Mouse (Mus musculus) ES-E14 (cell line): ENCODE measurements around the gene Il1rl2. TPM values are rescaled to one million over a fixed set of nuclear protein-coding genes. Genes with fewer than 3 reads are reported as not detected.

ENCODE experiments used
- DNase-seq: peaks from one replicate; pipeline ENCODE4 v3.0.0-alpha.2; 2013; ENCODE audit warnings: low read depth, low spot score
- H3K27ac ChIP-seq: 2 replicates; pipeline ENCODE4 v1.5.1; 2012; ENCODE audit warnings: low read depth, mild to moderate bottlenecking, low read length, moderate library complexity, mixed read lengths; ENCODE audit not compliant: poor library complexity, insufficient read depth, severe bottlenecking
- H3K36me3 ChIP-seq: 2 replicates; pipeline ENCODE4 v1.6.1; 2012; ENCODE audit warnings: mild to moderate bottlenecking, low read length, moderate library complexity, mixed read lengths; ENCODE audit not compliant: control insufficient read depth, poor library complexity, insufficient read depth, severe bottlenecking
- H3K4me1 ChIP-seq, 2 experiments: fragments of 150-350 bp in 1 of 2; sonication (generic) in 1 of 2; 2 replicates each; pipeline ENCODE4 v1.6.1; 2012; ENCODE audit warnings: low read length in 2 of 2, mild to moderate bottlenecking in 1 of 2, mixed read lengths in 1 of 2; ENCODE audit not compliant: control insufficient read depth in 2 of 2, insufficient read depth in 2 of 2, poor library complexity in 1 of 2
- H3K4me3 ChIP-seq, 2 experiments: fragments of 150-350 bp in 1 of 2; sonication (generic) in 1 of 2; 2 replicates each; pipeline ENCODE4 v1.5.1; 2012; ENCODE audit warnings: low read length in 2 of 2, low read depth in 1 of 2, mild to moderate bottlenecking in 1 of 2, mixed read lengths in 1 of 2; ENCODE audit not compliant: insufficient read depth in 1 of 2, poor library complexity in 1 of 2, severe bottlenecking in 1 of 2
- H3K9ac ChIP-seq: 2 replicates; pipeline ENCODE4 v1.6.1; 2012; ENCODE audit warnings: low read depth, mild to moderate bottlenecking, low read length, mixed read lengths; ENCODE audit not compliant: poor library complexity, insufficient read depth, severe bottlenecking
- H3K9me3 ChIP-seq: fragments of 150-350 bp; sonication (generic); 2 replicates; pipeline ENCODE4 v1.6.1; 2012; ENCODE audit warnings: low read depth, mild to moderate bottlenecking, low read length; ENCODE audit not compliant: control insufficient read depth, insufficient read depth
- CHD2 ChIP-seq: IDR thresholded peaks from 2 replicates; pipeline ENCODE4 v1.6.1; 2014; ENCODE audit warnings: mild to moderate bottlenecking, low read depth, low read length, inconsistent platforms
- HCFC1 ChIP-seq: IDR thresholded peaks from 2 replicates; pipeline ENCODE4 v1.6.1; 2012; ENCODE audit warnings: low read length, inconsistent platforms, borderline replicate concordance; ENCODE audit not compliant: insufficient read depth
- MAFK ChIP-seq: IDR thresholded peaks from 2 replicates; pipeline ENCODE4 v1.6.1; 2014; ENCODE audit warnings: mild to moderate bottlenecking, low read depth, low read length, inconsistent platforms; ENCODE audit not compliant: insufficient read depth
- ZC3H11A ChIP-seq: IDR thresholded peaks from 2 replicates; pipeline ENCODE4 v1.6.1; 2012; ENCODE audit warnings: low read depth, mild to moderate bottlenecking, inconsistent platforms, low read length, borderline replicate concordance
- ZNF384 ChIP-seq: IDR thresholded peaks from 2 replicates; pipeline ENCODE4 v1.6.1; 2012; ENCODE audit warnings: low read depth, low read length, inconsistent platforms
- in situ Hi-C, 2 experiments: fragments of 600-800 bp; cut with MboI; formaldehyde crosslinking; loops; one replicate each; pipeline ENCODE4 v1.15.1; 2025; ENCODE audit warnings: low sequenced_read_pairs in 2 of 2, inconsistent platforms in 1 of 2; ENCODE audit not compliant: unreplicated experiment in 2 of 2
- total RNA-seq: library from RNA; depleted of rRNA; stranded (reverse); fragments of 300-350 nt; gene quantifications from 2 replicates; pipeline ENCODE4 v1.2.3, GENCODE M21; 2012

The Il1rl2 gene
- total RNA-seq, 1 experiment = 0.27 TPM

DNA sequence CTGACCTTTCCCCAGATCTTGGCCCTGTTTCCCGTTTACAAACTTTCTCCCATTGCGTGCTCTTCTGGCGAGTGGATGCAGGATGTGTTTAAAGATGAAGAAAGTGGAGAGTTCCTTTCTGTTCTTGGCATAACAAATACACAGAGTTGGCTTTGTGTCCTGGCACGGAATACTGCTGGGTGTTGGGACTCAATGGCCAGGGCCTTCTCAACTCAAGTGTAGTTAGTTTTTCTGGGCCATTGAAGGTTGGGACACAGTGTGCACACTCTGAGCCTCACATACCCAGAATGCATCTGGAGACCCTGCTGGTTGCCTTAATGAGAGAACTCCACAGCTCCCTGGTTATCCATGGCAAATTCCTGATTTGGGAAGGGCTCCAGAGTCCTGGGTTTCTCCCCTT lies 50.7 kb downstream of the Il1rl2 start:
- DNase-seq = no peak
- no peak overlapping the region for H3K9ac ChIP-seq
- no peaks in the 10 kb centered on the region for H3K9me3 ChIP-seq
- TF ChIP-seq ZC3H11A (no peak), ZNF384 (no peak), CHD2 (no peak), MAFK (no peak), HCFC1 (no peak)
- no peak overlapping the region for H3K27ac ChIP-seq
- no peak overlapping the region for H3K4me3 ChIP-seq
- 0 out of 4 replicates have a peak, but pooled peaks cover 0 to 1% of the 10 kb centered on the region in 2 experiments for H3K4me1 ChIP-seq
- H3K36me3 ChIP-seq = no peaks in the 10 kb centered on the region
- in situ Hi-C loops = loop anchor here in 1 of 2 experiments (10.0 kb wide), 1 partner anchor 260 kb away; no protein-coding TSS in a partner anchor

- DNase-seq = no peak
- Histone ChIP-seq H3K9ac (no peak overlapping the region), H3K36me3 (no peaks in the 10 kb centered on the region), H3K4me3 (no peak overlapping the region), H3K27ac (no peak overlapping the region), H3K4me1 (0 out of 4 replicates have a peak, but pooled peaks cover 0 to 1% of the 10 kb centered on the region in 2 experiments), H3K9me3 (no peaks in the 10 kb centered on the region)
- TF ChIP-seq ZNF384 (no peak), HCFC1 (no peak), MAFK (no peak), ZC3H11A (no peak), CHD2 (no peak)
- in situ Hi-C loops = loop anchor here in 1 of 2 experiments (10.0 kb wide), 1 partner anchor 262 kb away; no protein-coding TSS in a partner anchor
Measured at GRCm38 (mm10) chr1:40376745-40377144, 52.3 kb downstream of the Il1rl2 start.

DNA sequence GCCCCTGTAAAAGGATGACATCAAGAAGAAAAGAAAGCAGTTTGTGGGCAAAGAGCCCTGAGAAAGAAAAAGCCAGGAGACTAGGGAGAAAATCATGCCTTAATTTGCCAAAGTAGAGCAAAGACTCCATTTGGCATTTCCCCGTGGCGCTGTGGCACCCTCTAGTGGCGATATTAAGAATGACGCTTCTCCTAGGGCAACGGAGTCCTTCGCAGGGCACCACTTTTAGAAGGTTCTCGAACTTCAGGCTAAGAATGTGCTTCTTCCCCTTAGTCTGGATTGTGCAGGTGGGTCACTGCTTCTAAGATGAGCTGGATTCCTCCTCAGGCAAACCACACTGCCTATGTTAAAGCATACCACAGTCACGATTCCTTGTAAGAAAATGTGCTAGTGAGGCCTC lies 54.4 kb downstream of the Il1rl2 start:
- in situ Hi-C loops = loop anchor here in 1 of 2 experiments (10.0 kb wide), 1 partner anchor 264 kb away; no protein-coding TSS in a partner anchor
- TF ChIP-seq ZC3H11A = peak; percentile 86; the same call in 1 of the 2 replicates
- TF ChIP-seq MAFK = no peak
- peak; percentile 50 for DNase-seq
- Histone ChIP-seq H3K4me1 (0 out of 4 replicates have a peak, but pooled peaks cover 0 to 1% of the 10 kb centered on the region in 2 experiments), H3K4me3 (no peak overlapping the region), H3K9ac (no peak overlapping the region), H3K36me3 (no peaks in the 10 kb centered on the region), H3K9me3 (no peaks in the 10 kb centered on the region), H3K27ac (no peak overlapping the region)

DNA sequence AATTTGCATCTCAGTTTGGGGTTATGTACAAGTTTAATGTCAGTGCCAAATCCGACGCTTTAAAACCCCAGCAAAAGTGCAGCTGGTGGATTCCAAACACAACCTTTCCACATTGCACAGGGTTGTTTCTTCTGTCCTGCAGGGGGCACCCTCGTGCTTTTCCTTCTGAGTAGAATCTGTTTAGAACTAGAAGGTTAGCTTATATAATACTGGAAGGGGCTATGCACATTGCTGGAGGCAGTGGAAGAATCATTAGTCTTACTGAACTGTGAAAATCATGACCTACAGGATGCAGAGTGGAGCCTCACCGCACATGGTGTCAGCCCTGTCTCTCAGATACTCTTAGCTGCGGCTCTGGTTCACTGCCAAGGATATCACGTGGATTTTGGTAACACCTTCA lies 55.7 kb downstream of the Il1rl2 start:
- Histone ChIP-seq H3K9me3 (no peaks in the 10 kb centered on the region), H3K4me3 (no peak overlapping the region), H3K27ac (no peak overlapping the region), H3K9ac (no peak overlapping the region), H3K4me1 (0 out of 4 replicates have a peak, but pooled peaks cover 0 to 1% of the 10 kb centered on the region in 2 experiments), H3K36me3 (no peaks in the 10 kb centered on the region)
- 0 out of 2 replicates have a peak, but pooled peaks have one; percentile 60 for TF ChIP-seq ZC3H11A
- TF ChIP-seq ZNF384 = no peak
- TF ChIP-seq HCFC1 = no peak
- TF ChIP-seq CHD2 = no peak
- TF ChIP-seq MAFK = no peak
- DNase-seq = peak; percentile 58
- in situ Hi-C loops = no loop called here

DNA sequence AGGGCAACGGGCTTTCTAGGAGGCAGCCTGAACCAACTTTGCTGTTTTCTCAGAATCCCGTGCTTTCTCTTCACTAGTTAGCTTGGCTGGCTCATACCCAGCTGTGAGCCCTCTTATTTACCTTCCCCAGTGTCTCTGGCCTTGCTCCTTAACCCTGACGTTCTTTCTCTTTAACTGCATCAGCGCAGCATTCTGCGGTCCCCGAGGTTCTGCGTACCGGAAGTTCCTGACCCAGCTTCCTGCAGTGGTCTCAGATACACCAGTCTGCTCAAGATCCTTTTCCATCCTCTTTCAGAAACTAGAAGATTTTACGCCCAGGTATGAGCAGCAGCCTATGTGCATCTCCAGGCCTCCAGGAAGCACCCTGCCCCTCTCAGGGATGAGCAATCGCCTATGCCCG lies 56.6 kb downstream of the Il1rl2 start:
- Histone ChIP-seq H3K4me3 (no peak overlapping the region), H3K27ac (no peak overlapping the region), H3K9me3 (no peaks in the 10 kb centered on the region), H3K4me1 (0 out of 4 replicates have a peak, but pooled peaks cover 0 to 1% of the 10 kb centered on the region in 2 experiments), H3K36me3 (no peaks in the 10 kb centered on the region), H3K9ac (no peak overlapping the region)
- in situ Hi-C loops = no loop called here
- TF ChIP-seq HCFC1 = no peak
- no peak for DNase-seq
